Mouse (Mus musculus): Measurements from ENCODE around the gene Nr2f1.
A peak's percentile ranks its signal among the peaks of the same experiment; 100 is the strongest.

Gene Nr2f1

DNA sequence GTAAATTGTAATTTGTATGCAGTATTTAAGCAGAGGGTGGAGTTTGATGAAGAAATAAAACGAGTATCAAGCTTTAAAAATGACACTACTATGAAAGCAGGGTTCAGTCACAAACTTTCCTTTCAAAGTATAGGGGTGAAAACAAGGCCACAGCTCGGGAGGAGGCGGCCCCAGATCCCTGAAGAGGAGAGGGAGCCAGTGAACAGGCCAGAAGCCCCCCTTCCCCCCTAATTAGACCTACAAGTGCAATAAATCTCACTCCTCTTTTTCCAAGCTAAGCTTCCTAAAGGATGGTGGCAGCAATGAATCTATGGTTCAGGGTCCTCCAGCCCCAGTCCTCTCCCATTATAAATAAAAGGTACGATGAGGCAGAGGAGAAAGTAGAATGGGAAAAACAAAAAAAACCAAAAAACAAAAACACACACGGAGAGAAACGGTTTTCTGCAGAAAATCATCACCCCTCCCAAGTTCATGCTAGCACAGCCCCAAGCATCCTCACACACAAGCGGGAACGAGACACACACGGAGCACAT, 2.2 kb downstream of the Nr2f1 start:
- Histone ChIP-seq H3K9me3 (ENCODE audit: low read length) (no peaks in the 10 kb centered on the region), H3K36me3 (ENCODE audit: insufficient read depth, low read length) (no peaks in the 10 kb centered on the region), H3K4me3 (replicated peaks; ENCODE audit: low read length) (0 out of 2 replicates have a peak overlapping the region, but pooled peaks have one; percentile 4), H3K27me3 (ENCODE audit: insufficient read depth, low read length) (peaks cover 75% of the 10 kb centered on the region), H3K4me1 (replicated peaks; ENCODE audit: low read depth, low read length) (peaks cover 31% of the 10 kb centered on the region)
- TF ChIP-seq NANOG (IDR thresholded peaks at IDR 0.05; ENCODE audit: borderline replicate concordance, low read length) = no peak
- TF ChIP-seq POU5F1 (IDR thresholded peaks at IDR 0.05; ENCODE audit: borderline replicate concordance, low read length) = no peak
- no peak for TF ChIP-seq CTCF (conservative IDR thresholded peaks at IDR 0.05; ENCODE audit: low read length)

DNA sequence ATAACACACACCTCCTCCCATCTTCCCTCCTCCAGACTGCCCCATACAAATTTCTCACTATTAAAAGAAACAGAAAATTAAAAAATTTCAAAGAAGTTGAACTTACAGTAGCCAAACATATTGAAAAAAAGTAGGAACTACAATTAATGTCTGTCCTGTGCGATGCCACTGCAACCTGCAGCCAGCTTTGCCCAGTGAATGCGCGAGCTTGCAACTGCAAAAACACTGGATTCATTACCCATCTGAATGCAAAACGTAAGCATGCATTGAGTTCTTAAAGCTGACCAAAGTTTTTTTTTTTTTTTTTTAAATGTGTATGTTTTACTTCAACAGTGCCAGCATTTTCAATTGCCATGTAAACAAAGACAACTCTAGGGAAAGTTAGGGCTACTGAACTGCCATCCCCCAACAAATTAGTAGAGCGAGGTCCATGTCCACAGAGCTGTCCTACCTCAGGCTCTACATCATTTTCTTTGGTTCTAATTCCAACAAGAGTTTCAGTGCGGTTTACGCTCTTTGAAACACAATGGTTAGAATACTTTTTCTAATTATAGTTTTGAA, 3.2 kb downstream of the Nr2f1 start:
- no peaks in the 10 kb centered on the region for H3K9me3 ChIP-seq (ENCODE audit: low read length)

DNA sequence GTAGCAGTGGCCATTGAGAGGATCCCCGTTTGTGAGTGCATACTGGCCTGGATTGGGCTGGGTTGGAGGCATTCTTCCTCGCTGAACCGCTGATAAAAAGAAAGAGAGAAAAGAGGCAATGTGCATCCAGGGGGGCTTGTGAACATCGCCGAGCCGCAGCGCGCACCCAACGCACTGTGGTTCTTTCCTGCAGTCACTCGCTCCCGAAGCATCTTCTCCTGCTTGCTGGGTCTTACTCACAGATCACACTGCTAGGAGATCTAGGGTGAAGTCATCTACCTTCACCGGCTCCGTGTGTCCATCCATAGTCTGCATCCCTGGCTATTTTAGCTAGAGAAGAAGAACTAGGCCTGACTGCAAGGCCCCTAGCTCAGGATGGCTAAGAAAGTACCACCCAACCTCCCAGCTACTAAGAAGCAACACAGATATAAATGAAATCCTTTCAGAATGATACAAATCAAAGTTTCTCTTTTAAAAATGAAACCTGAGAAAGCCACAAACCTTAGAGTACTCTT, 3.9 kb downstream of the Nr2f1 start:
- Histone ChIP-seq H3K9me3 (ENCODE audit: low read length) (no peaks in the 10 kb centered on the region), H3K4me1 (replicated peaks; ENCODE audit: low read depth, low read length) (peaks cover 20% of the 10 kb centered on the region), H3K27me3 (ENCODE audit: insufficient read depth, low read length) (peaks cover 78% of the 10 kb centered on the region), H3K4me3 (replicated peaks; ENCODE audit: low read length) (peak overlapping the region; percentile 67), H3K36me3 (ENCODE audit: insufficient read depth, low read length) (no peaks in the 10 kb centered on the region)
- TF ChIP-seq POU5F1 (IDR thresholded peaks at IDR 0.05; ENCODE audit: borderline replicate concordance, low read length) (no peak), NANOG (IDR thresholded peaks at IDR 0.05; ENCODE audit: borderline replicate concordance, low read length) (no peak), CTCF (conservative IDR thresholded peaks at IDR 0.05; ENCODE audit: low read length) (no peak)

More for the DNA sequence above, 3.2 kb downstream of the Nr2f1 start:
- TF ChIP-seq NANOG (IDR thresholded peaks at IDR 0.05; ENCODE audit: borderline replicate concordance, low read length) (no peak), POU5F1 (IDR thresholded peaks at IDR 0.05; ENCODE audit: borderline replicate concordance, low read length) (no peak), CTCF (conservative IDR thresholded peaks at IDR 0.05; ENCODE audit: low read length) (no peak)
- Histone ChIP-seq H3K4me3 (replicated peaks; ENCODE audit: low read length) (no peak overlapping the region), H3K4me1 (replicated peaks; ENCODE audit: low read depth, low read length) (peaks cover 26% of the 10 kb centered on the region), H3K36me3 (ENCODE audit: insufficient read depth, low read length) (no peaks in the 10 kb centered on the region), H3K27me3 (ENCODE audit: insufficient read depth, low read length) (peaks cover 76% of the 10 kb centered on the region)

DNA sequence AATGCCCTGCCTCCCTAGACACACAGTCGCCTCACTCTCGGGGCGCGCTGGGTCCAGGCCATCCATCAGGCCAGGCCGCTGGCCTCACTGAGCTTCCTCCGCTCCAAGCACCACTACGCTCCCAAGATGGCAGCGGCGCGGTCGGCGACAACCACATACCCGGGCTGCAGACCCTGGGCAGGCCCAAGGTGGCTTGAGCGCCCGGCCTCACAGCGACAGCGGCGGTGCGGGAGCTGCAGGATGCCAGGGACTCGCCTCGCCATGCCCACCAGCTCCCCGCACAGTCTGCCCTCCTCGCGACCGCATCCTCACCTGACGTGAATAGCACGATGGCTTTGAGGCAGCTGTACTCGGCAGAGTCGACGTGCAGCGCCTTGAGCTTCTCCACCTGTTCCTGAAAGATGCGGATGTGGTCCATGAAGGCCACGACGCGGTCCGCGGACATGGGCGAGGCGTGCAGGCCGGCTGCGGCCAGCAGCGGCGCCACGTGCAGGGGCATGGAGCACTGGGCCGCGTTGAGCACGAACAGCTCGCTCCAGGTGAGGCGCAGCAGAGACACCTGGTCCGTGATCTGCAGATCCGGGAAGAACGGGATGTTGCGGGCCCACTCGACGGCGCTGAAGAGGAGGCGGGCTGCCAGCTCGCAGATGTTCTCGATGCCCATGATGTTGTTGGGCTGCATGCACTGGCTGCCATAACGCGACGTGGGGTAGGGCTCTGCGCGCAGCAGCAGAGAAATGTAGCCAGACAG, 4.5 kb downstream of the Nr2f1 start:
- Histone ChIP-seq H3K27me3 (ENCODE audit: insufficient read depth, low read length) (peaks cover 79% of the 10 kb centered on the region), H3K4me1 (replicated peaks; ENCODE audit: low read depth, low read length) (peaks cover 16% of the 10 kb centered on the region), H3K4me3 (replicated peaks; ENCODE audit: low read length) (peak overlapping the region; percentile 67), H3K9me3 (ENCODE audit: low read length) (no peaks in the 10 kb centered on the region), H3K36me3 (ENCODE audit: insufficient read depth, low read length) (no peaks in the 10 kb centered on the region)
- TF ChIP-seq CTCF (conservative IDR thresholded peaks at IDR 0.05; ENCODE audit: low read length) (no peak), POU5F1 (IDR thresholded peaks at IDR 0.05; ENCODE audit: borderline replicate concordance, low read length) (no peak), NANOG (IDR thresholded peaks at IDR 0.05; ENCODE audit: borderline replicate concordance, low read length) (no peak)

DNA sequence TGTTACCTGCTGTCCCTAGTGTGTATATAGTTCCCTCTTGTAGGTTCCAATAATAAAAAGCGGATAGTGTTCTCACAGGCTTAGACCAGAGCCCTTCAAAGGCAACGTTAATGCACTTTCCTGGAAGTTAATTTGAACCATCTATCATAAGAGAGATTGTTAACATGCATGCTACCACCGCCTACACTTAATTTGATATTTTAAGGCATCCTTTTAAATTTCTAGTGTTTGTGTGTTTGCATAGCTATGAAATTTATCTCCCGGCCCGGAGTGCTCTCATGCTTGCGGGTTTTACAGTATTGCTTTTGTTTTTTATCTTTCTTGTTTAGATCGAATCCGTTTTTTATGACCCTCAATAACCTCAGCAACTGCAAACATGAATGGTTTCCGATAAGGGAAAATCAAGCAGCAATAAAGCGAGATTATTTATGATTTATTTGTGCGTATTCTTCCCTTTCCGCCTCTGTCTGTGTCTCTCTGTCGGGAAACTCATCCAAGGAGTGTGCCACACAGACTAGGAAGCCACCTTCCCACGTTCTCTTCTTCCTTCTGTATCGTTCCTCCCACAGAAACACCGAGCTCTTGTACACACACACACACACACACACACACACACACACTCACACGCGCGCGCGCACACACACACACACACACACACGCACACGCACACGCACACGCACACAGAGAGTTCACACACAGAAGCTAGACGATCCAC, 5.3 kb downstream of the Nr2f1 start:
- Histone ChIP-seq H3K36me3 (ENCODE audit: insufficient read depth, low read length) (no peaks in the 10 kb centered on the region), H3K27me3 (ENCODE audit: insufficient read depth, low read length) (peaks cover 83% of the 10 kb centered on the region), H3K4me1 (replicated peaks; ENCODE audit: low read depth, low read length) (peaks cover 13% of the 10 kb centered on the region), H3K9me3 (ENCODE audit: low read length) (no peaks in the 10 kb centered on the region), H3K4me3 (replicated peaks; ENCODE audit: low read length) (peak overlapping the region; percentile 67; the same call in 1 of the 2 replicates)
- TF ChIP-seq POU5F1 (IDR thresholded peaks at IDR 0.05; ENCODE audit: borderline replicate concordance, low read length) (no peak), CTCF (conservative IDR thresholded peaks at IDR 0.05; ENCODE audit: low read length) (no peak), NANOG (IDR thresholded peaks at IDR 0.05; ENCODE audit: borderline replicate concordance, low read length) (no peak)

DNA sequence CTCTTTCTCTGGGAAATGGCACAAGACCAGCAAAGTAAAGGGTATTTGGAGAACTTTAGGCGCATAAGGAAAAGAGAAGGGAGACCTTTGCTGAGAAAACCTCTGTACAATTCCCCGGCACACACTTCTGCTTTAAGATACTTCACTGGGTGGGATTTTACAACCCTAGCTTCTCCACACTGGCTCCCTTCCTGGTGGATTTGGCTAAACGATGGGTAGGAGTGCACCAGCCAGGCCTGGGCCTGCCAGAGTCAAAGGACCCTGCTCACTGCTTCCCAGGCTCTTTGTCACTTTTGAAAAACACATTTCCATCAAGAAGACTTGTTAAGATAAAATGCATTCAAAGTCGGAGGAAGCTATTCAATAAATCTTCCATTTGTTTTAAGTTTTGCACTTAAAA, 6.3 kb downstream of the Nr2f1 start:
- no peaks in the 10 kb centered on the region for H3K9me3 ChIP-seq (ENCODE audit: low read length)
- H3K4me1 ChIP-seq (replicated peaks; ENCODE audit: low read depth, low read length) = peaks cover 13% of the 10 kb centered on the region
- no peak overlapping the region for H3K4me3 ChIP-seq (replicated peaks; ENCODE audit: low read length)
- no peak for TF ChIP-seq POU5F1 (IDR thresholded peaks at IDR 0.05; ENCODE audit: borderline replicate concordance, low read length)
- TF ChIP-seq CTCF (conservative IDR thresholded peaks at IDR 0.05; ENCODE audit: low read length) = no peak
- no peak for TF ChIP-seq NANOG (IDR thresholded peaks at IDR 0.05; ENCODE audit: borderline replicate concordance, low read length)
- no peaks in the 10 kb centered on the region for H3K36me3 ChIP-seq (ENCODE audit: insufficient read depth, low read length)
- H3K27me3 ChIP-seq (ENCODE audit: insufficient read depth, low read length) = peaks cover 87% of the 10 kb centered on the region

DNA sequence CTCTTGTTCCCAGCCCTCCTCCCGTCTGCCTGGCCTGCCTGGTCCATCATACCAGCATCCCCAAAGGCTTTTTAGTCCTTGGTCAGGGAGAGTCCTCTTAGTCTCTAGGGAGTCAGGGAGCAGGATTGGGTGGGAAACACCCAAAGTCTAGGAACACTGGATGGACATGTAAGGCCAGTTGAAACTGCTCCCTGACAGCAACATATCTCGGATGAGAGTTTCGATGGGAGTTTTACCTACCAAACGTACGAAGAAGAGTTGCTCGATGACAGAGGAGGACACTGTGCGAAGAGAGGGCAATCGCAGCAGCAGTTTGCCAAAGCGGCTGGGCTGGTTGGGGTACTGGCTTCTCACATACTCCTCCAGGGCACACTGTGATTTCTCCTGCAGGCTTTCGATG, 10.0 kb downstream of the Nr2f1 start:
- Histone ChIP-seq H3K27me3 (ENCODE audit: insufficient read depth, low read length) (peaks cover 90% of the 10 kb centered on the region), H3K4me3 (replicated peaks; ENCODE audit: low read length) (no peak overlapping the region), H3K4me1 (replicated peaks; ENCODE audit: low read depth, low read length) (no peaks in the 10 kb centered on the region), H3K9me3 (ENCODE audit: low read length) (no peaks in the 10 kb centered on the region), H3K36me3 (ENCODE audit: insufficient read depth, low read length) (no peaks in the 10 kb centered on the region)
- TF ChIP-seq POU5F1 (IDR thresholded peaks at IDR 0.05; ENCODE audit: borderline replicate concordance, low read length) (no peak), NANOG (IDR thresholded peaks at IDR 0.05; ENCODE audit: borderline replicate concordance, low read length) (no peak), CTCF (conservative IDR thresholded peaks at IDR 0.05; ENCODE audit: low read length) (no peak)

DNA sequence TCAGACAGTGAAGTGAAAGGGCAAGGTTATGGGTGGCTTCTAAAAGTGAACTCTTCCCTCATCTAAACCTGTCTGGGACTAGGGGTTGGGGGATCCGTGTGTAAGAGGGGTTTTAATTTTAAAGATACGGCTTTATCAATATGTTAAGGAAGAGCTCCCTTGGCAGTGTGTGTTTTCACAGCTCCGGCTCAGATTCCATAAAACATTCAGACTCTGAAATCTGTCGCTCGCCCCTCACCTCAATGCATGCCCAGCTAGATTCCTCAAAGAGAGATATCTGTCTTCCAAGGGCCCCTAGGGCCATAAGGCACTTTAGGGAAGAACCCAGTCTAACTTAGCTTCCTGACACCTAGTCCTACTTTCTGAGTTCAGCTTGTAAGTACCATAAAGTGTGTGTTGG, 11.7 kb downstream of the Nr2f1 start:
- Histone ChIP-seq H3K4me3 (replicated peaks; ENCODE audit: low read length) (no peak overlapping the region), H3K9me3 (ENCODE audit: low read length) (no peaks in the 10 kb centered on the region), H3K27me3 (ENCODE audit: insufficient read depth, low read length) (peaks cover 88% of the 10 kb centered on the region), H3K4me1 (replicated peaks; ENCODE audit: low read depth, low read length) (no peaks in the 10 kb centered on the region), H3K36me3 (ENCODE audit: insufficient read depth, low read length) (no peaks in the 10 kb centered on the region)
- TF ChIP-seq CTCF (conservative IDR thresholded peaks at IDR 0.05; ENCODE audit: low read length) = no peak
- no peak for TF ChIP-seq NANOG (IDR thresholded peaks at IDR 0.05; ENCODE audit: borderline replicate concordance, low read length)
- TF ChIP-seq POU5F1 (IDR thresholded peaks at IDR 0.05; ENCODE audit: borderline replicate concordance, low read length) = no peak
